Mouse (Mus musculus) layer of hippocampus, adult 8-10 months (tissue): ENCODE data around the gene Enah. TPM values are rescaled to one million over a fixed set of nuclear protein-coding genes. Genes with fewer than 3 reads are reported as not detected.
A peak's percentile ranks its signal among the peaks of the same experiment; 100 is the strongest.

Source experiments
- DNase-seq, 2 experiments: peaks; one replicate each; pipeline ENCODE4 v3.0.0; 2022; ENCODE audit warnings: low spot score in 2 of 2
- total RNA-seq, 4 experiments: library from RNA; stranded (reverse); gene quantifications; 2 replicates each; pipeline ENCODE4 v1.2.4; 2022

The Enah gene
- total RNA-seq, 4 experiments from 2014 or later, result 174 to 214 (median 191) TPM

GRCm38 (mm10) chr1:181880752-181881325 is 139.0 kb downstream of the Enah start:
- no peak for DNase-seq

- no peak for DNase-seq
Measured at GRCm38 (mm10) chr1:181878436-181878835, 141.4 kb downstream of the Enah start.

GRCm38 (mm10) chr1:181877088-181877487 is 142.7 kb downstream of the Enah start:
- DNase-seq, result no peak

- no peak for DNase-seq
Measured at GRCm38 (mm10) chr1:181876656-181877055, 143.1 kb downstream of the Enah start.

GRCm38 (mm10) chr1:181873086-181873920 is 146.5 kb downstream of the Enah start:
- no peak for DNase-seq

- no peak for DNase-seq
Measured at GRCm38 (mm10) chr1:181872639-181873038, 147.2 kb downstream of the Enah start.

GRCm38 (mm10) chr1:181866429-181867280 is 153.1 kb downstream of the Enah start:
- no peak for DNase-seq

- no peak for DNase-seq
Measured at GRCm38 (mm10) chr1:181865863-181866216, 153.9 kb downstream of the Enah start.

- DNase-seq, result no peak
Measured at GRCm38 (mm10) chr1:181864971-181865862, 154.6 kb downstream of the Enah start.

GRCm38 (mm10) chr1:181863431-181863830 is 156.4 kb downstream of the Enah start:
- no peak for DNase-seq

GRCm38 (mm10) chr1:181862676-181863374 is 157.0 kb downstream of the Enah start:
- no peak for DNase-seq

GRCm38 (mm10) chr1:181861181-181861902 is 158.4 kb downstream of the Enah start:
- no peak for DNase-seq

- DNase-seq, result no peak
Measured at GRCm38 (mm10) chr1:181860659-181861058, 159.1 kb downstream of the Enah start.

- no peak for DNase-seq
Measured at GRCm38 (mm10) chr1:181856329-181856728, 163.5 kb downstream of the Enah start.

- no peak for DNase-seq
Measured at GRCm38 (mm10) chr1:181854829-181855228, 165.0 kb downstream of the Enah start.

GRCm38 (mm10) chr1:181853081-181853736 is 166.6 kb downstream of the Enah start:
- no peak for DNase-seq

GRCm38 (mm10) chr1:181852466-181852865 is 167.3 kb downstream of the Enah start:
- no peak for DNase-seq

GRCm38 (mm10) chr1:181851521-181852310 is 168.1 kb downstream of the Enah start:
- DNase-seq, result peak; percentile 43 to 73
